Mouse (Mus musculus) cerebellum, postnatal 36 days (tissue): Measurements from ENCODE around the gene Gm21981.
A peak's percentile ranks its signal among the peaks of the same experiment; 100 is the strongest.
"Not testable (repeated sequence)": the region's sequence is repeated elsewhere in the genome, so short reads cannot be mapped to it uniquely, and the experiment has no call there.

ENCODE experiments used
- DNase-seq, 2 experiments: peaks; one replicate each; pipeline ENCODE4 v3.0.0; 2021 to 2022; ENCODE audit warnings: mixed read lengths in 2 of 2

Gene Gm21981

GRCm38 (mm10) chr17:47663009-47663713 is 31.1 kb downstream of the Gm21981 start:
- DNase-seq, result no peak

DNA sequence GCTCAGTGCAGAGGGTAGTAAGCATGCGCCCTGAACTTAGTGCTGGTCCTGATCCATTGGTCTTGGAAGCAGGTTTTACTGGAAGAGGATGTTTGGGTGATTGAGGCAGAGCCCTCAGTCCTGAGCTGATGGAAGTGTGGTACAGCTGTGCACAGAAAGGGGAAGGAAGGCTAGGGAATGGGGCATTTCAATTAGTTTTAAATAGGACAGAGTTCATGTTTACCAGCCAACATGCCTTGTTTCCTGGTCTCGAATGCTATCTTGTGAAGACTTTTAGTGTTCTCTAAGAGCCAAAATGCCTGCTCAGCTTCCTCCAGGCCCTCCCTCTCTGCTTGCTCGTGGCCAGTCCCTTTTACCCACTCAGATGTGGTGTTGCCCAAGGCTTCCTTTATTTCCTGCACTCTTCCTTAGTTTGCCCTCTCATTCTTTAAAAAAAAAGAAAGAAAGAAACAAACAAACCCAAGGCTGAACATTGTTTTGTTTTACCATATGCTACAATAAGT is 35.5 kb downstream of the Gm21981 start:
- DNase-seq, result no peak

DNA sequence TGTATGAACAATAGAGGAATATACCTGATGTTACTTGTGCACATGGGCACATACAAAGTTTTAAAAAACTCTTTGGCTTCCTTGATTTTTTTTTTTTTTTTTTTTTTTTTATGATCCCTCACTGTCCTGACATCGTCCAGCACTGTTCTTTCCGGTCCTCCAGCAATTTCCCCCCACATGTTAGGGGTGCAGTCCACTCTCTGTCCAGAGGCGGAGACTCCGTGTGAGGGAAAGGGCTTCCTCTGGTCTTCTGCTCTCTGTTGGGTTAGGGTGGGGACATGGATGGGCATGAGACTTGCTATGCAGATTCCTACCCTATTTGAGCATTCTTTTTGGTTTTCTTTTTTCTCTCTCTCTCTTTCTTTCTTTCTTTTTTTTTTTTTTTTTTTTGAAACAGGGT is 36.4 kb downstream of the Gm21981 start:
- DNase-seq, result no peak

GRCm38 (mm10) chr17:47655697-47656096 is 38.6 kb downstream of the Gm21981 start:
- no peak for DNase-seq

GRCm38 (mm10) chr17:47654346-47654745 is 39.9 kb downstream of the Gm21981 start:
- not testable (repeated sequence) for DNase-seq

GRCm38 (mm10) chr17:47651953-47652352 is 42.3 kb downstream of the Gm21981 start:
- no peak for DNase-seq

GRCm38 (mm10) chr17:47648966-47649365 is 45.3 kb downstream of the Gm21981 start:
- DNase-seq, result no peak

- DNase-seq, result peak; percentile 36 to 38
These were observed 47.6 kb downstream of the Gm21981 start for GRCm38 (mm10) chr17:47646683-47647082.

- no peak for DNase-seq
These were observed 51.3 kb downstream of the Gm21981 start for GRCm38 (mm10) chr17:47642992-47643391.
